Mouse (Mus musculus) right cerebral cortex, postnatal 25 days (tissue): ENCODE data around the gene Ankfy1.

Source experiments
- DNase-seq: peaks from one replicate; pipeline ENCODE4 v3.0.0; 2022

Gene Ankfy1

DNA sequence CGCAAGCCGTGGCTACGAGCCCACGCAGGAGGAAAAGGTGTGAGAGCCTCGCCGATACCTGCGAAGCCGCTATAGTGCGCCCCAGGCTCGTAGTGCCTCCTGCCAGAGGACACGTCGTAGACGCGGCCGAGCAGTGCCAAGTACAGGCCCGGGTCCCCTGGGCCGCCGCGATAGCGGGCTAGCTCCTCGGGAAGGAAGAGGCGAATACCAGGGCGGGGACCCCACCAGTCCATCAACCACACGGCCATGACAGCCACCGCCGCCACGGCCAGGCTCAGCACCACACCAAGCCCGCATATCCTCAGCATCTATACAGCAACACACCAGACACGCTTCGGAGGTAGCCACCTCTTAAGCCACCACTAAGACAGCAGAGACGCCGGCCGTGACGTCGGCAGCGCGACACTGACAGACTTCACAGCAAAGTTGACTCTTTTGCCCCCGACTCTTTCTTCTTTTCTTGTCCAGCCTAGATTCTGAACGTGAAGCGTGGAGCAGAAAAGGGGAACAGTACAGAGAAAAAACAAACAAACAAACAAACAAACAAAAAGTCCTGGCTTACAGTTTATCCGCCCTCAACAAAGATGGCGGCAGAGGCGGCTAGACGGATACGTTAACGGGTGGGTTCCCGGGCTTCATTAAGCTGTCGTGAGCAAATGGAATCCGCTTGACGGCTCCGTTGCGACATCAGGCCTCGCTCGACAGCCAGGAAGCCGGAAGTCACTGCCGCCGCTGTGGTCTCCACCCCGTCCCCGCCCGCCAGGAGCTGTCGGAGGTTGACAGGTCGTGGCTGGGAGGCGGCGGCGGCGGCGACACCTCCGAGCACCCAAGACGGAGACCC is 105.9 kb downstream of the Ankfy1 start, which contains the start of the genes Cyb5d2 and Zzef1:
Gene Cyb5d2, minus strand, starts transcription at position 688 of the 841 bp plus-strand sequence.
Gene Zzef1, plus strand, starts transcription at position 772 of the 841 bp plus-strand sequence.
- DNase-seq = peak; percentile 94

DNA sequence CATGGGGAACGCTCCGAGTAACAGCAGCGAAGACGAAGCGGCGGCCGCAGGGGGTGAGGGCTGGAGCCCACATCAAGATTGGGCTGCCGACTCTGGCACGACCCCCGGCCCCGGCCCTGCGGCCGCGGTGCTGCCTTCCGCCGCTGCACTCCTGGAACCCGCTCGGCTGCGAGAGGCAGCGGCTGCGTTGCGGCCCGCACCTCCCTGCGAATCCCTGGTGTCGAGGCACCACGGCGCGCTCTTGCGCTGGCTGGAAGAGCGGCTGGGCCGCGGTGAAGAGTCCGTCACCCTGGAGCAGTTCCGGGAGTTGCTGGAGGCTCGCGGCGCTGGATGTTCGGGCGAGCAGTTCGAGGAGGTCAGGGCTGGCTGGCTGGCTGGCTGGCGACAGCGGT is 106.5 kb downstream of the Ankfy1 start:
- DNase-seq = no peak

- DNase-seq = no peak
Measured at GRCm38 (mm10) chr11:72796773-72797338, 107.0 kb downstream of the Ankfy1 start.

- DNase-seq = no peak
Measured at GRCm38 (mm10) chr11:72798112-72798511, 108.3 kb downstream of the Ankfy1 start.

GRCm38 (mm10) chr11:72801182-72801581 is 111.4 kb downstream of the Ankfy1 start:
- DNase-seq = no peak

DNA sequence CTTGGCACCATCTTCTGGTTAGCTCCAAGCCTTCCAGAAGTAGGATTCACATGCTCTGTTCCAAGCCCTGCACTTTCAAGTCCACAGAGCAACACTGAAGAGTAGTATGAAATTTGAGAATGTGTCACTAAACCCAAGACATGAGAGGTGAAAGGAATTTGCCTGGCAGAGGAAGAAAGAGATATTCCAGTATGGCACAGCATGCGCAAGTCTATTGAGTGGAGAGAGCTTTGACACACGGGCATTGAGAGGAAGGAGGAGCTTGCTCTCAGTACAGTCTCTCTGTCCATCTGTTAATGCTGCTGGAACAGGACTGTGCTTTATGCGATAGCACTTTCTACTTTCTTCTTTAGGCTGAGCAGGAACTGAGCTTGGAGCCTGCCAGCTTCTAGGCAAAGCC is 113.2 kb downstream of the Ankfy1 start:
- no peak for DNase-seq

DNA sequence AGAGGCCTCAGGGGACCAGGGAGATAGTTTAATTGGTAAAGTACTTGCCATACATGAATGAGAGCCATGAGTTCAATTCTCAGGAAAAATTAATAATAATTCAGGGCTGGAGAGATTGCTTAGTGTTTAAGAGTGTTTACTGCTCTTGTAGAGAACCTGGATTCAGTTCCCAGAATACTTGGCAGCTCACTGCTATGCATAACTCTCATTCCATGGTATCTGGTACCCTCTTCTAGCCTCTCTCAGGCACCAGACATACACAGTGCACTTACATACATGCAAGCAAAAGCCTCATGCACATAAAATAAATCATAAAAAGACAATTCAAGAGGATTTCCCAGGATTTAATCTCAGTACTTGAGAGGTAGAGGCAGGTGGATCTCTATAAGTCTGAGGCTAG is 114.8 kb downstream of the Ankfy1 start:
- no peak for DNase-seq

DNA sequence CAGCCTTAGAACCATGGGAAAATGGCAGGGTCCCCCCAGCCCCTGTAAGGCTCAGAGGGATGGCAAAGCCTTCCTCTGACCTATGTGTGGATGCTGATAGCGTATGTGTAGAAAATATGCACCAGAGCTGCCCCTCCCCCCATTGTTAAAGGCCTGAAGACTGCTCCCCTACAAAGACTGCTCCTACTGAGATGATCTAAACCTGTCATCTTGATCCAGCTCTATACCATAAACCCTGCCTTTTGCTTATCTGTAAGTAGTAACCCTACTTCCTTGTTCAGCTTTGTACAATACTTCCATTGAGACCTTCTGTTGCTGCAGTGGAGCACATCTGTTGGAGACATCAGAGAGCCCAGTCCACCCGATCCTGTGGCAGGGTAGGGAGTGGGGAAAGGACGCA is 115.4 kb downstream of the Ankfy1 start:
- no peak for DNase-seq

DNA sequence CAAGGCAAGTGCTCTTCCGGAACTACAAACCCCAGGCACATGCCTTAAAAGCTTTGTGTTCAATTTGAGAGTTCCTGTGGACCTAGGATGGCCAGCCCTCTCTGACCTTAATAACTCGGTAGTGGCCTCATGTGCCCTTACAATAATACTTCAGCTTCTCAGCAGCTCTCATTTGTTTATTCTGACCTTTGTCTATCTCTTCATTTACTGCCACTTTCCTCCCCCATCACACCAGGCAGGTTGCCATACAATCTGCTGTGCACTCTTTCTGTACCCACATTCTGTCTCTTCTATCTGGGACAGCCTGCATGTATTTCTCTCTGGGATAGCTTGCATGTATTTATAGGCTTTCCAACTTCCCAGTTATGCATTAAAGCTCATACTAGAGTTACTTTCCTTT is 116.8 kb downstream of the Ankfy1 start:
- DNase-seq = peak; percentile 8

DNA sequence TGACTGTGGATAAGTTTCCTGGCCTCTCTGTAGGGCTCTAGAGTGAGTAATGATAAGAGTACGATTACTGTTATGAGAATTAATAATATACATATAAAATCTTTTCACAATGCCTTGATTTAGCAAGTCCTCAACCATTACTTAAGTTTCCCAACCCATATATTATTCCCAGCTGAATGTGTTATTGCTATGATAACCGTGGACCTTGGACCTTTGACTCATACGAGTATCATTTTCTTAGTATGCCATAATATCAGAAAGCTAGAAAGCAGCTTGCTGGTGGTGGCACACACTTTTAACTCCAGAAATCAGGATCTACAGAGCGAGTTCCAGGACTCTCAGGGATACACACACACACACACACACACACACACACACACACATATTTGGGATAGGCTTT is 118.2 kb downstream of the Ankfy1 start:
- DNase-seq = no peak

GRCm38 (mm10) chr11:72813687-72814086 is 123.9 kb downstream of the Ankfy1 start:
- DNase-seq = peak; percentile 11

- DNase-seq = no peak
Measured at GRCm38 (mm10) chr11:72814188-72814587, 124.4 kb downstream of the Ankfy1 start.

- no peak for DNase-seq
Measured at GRCm38 (mm10) chr11:72816859-72817258, 127.1 kb downstream of the Ankfy1 start.

- no peak for DNase-seq
Measured at GRCm38 (mm10) chr11:72818067-72818466, 128.3 kb downstream of the Ankfy1 start.

DNA sequence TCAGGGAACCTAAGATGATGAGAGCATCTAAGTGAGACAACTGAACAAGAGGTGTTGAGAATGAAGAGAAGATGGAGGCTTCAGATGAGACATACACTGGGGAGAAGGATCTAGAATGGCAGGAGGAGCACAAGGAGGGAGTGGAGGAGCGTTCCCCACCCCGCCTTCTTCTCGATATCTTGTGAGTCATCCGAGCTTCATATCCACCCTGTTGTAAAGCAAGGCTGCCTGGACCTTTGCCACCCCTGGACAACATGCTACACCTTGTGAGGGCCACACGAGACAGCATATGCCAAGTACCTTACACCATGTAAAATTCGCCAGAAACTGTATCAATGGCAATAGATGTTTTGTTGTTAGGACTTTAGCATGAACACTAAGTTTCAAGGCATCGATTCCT is 131.2 kb downstream of the Ankfy1 start:
- DNase-seq = no peak
